Mouse (Mus musculus): ENCODE results near the gene Ggt6. TPM values are rescaled to one million over a fixed set of nuclear protein-coding genes. Genes with fewer than 3 reads are reported as not detected.

Gene Ggt6
- polyA plus RNA-seq, 1 experiment, result 0.22 TPM

GRCm38 (mm10) chr11:72471381-72471780 lies 36.1 kb downstream of the Ggt6 start:
- no peak for DNase-seq (ENCODE audit: extremely low spot score in 1 of 2, low spot score in 1 of 2)

- DNase-seq (ENCODE audit: extremely low spot score in 1 of 2, low spot score in 1 of 2), result no peak
These were observed 38.2 kb downstream of the Ggt6 start for GRCm38 (mm10) chr11:72473540-72473939.

GRCm38 (mm10) chr11:72474926-72475325 lies 39.6 kb downstream of the Ggt6 start:
- no peak for DNase-seq (ENCODE audit: extremely low spot score in 1 of 2, low spot score in 1 of 2)

- DNase-seq (ENCODE audit: extremely low spot score in 1 of 2, low spot score in 1 of 2), result no peak
These were observed 40.1 kb downstream of the Ggt6 start for GRCm38 (mm10) chr11:72475408-72475807.

- DNase-seq (ENCODE audit: extremely low spot score in 1 of 2, low spot score in 1 of 2), result no peak
These were observed 40.8 kb downstream of the Ggt6 start for GRCm38 (mm10) chr11:72476074-72476625.

- no peak for DNase-seq (ENCODE audit: extremely low spot score in 1 of 2, low spot score in 1 of 2)
These were observed 41.9 kb downstream of the Ggt6 start for GRCm38 (mm10) chr11:72477182-72477581.

- DNase-seq (ENCODE audit: extremely low spot score in 1 of 2, low spot score in 1 of 2), result no peak
These were observed 42.3 kb downstream of the Ggt6 start for GRCm38 (mm10) chr11:72477653-72478052.

GRCm38 (mm10) chr11:72478228-72478627 lies 42.9 kb downstream of the Ggt6 start:
- DNase-seq (ENCODE audit: extremely low spot score in 1 of 2, low spot score in 1 of 2), result no peak

GRCm38 (mm10) chr11:72479499-72479898 lies 44.2 kb downstream of the Ggt6 start:
- no peak for DNase-seq (ENCODE audit: extremely low spot score in 1 of 2, low spot score in 1 of 2)

- no peak for DNase-seq (ENCODE audit: extremely low spot score in 1 of 2, low spot score in 1 of 2)
These were observed 46.0 kb downstream of the Ggt6 start for GRCm38 (mm10) chr11:72481313-72481712.

- no peak for DNase-seq (ENCODE audit: extremely low spot score in 1 of 2, low spot score in 1 of 2)
These were observed 46.6 kb downstream of the Ggt6 start for GRCm38 (mm10) chr11:72481952-72482351.

GRCm38 (mm10) chr11:72484549-72484948 lies 49.2 kb downstream of the Ggt6 start:
- no peak for DNase-seq (ENCODE audit: extremely low spot score in 1 of 2, low spot score in 1 of 2)

- DNase-seq (ENCODE audit: extremely low spot score in 1 of 2, low spot score in 1 of 2), result peak in 1 of 2 experiments; percentile 60
These were observed 49.8 kb downstream of the Ggt6 start for GRCm38 (mm10) chr11:72485157-72485556.

- no peak for DNase-seq (ENCODE audit: extremely low spot score in 1 of 2, low spot score in 1 of 2)
These were observed 50.6 kb downstream of the Ggt6 start for GRCm38 (mm10) chr11:72485960-72486359.

- DNase-seq (ENCODE audit: extremely low spot score in 1 of 2, low spot score in 1 of 2), result no peak
These were observed 51.8 kb downstream of the Ggt6 start for GRCm38 (mm10) chr11:72487171-72487570.

GRCm38 (mm10) chr11:72487739-72488138 lies 52.4 kb downstream of the Ggt6 start:
- DNase-seq (ENCODE audit: extremely low spot score in 1 of 2, low spot score in 1 of 2), result no peak

Other genes starting within 250 kb of the Ggt6 start
- gene Gm43951, start 228.7 kb upstream of the Ggt6 start, polyA plus RNA-seq (2012; rRNA removed), result 8.0 and 8.1 TPM in 2 replicates
- gene 4933427D14Rik, start 228.1 kb upstream of the Ggt6 start, polyA plus RNA-seq (2012; rRNA removed), result 33.4 and 34.1 TPM in 2 replicates
- 64.0 and 64.6 TPM in 2 replicates for gene Txndc17, start 228.0 kb upstream of the Ggt6 start, polyA plus RNA-seq (2012; rRNA removed)
- gene Med31, start 219.9 kb upstream of the Ggt6 start, polyA plus RNA-seq (2012; rRNA removed), result 27.1 and 28.9 TPM in 2 replicates
- 12.8 and 15.5 TPM in 2 replicates for gene Slc13a5, start 168.3 kb upstream of the Ggt6 start, polyA plus RNA-seq (2012; rRNA removed)
- 11.4 and 12.2 TPM in 2 replicates for gene Xaf1, start 133.9 kb upstream of the Ggt6 start, polyA plus RNA-seq (2012; rRNA removed)
- 0.06 TPM in 1 of 2 replicates, not detected in the other for gene Fbxo39, start 121.1 kb upstream of the Ggt6 start, polyA plus RNA-seq (2012; rRNA removed)
- gene Tekt1, start 73.1 kb upstream of the Ggt6 start, polyA plus RNA-seq (2012; rRNA removed), result 1.9 and 2.1 TPM in 2 replicates
- gene Smtnl2, start 23.8 kb upstream of the Ggt6 start, polyA plus RNA-seq (2012; rRNA removed), result 2.8 and 3.2 TPM in 2 replicates
- 55.3 and 61.4 TPM in 2 replicates for gene Mybbp1a, start 5.8 kb downstream of the Ggt6 start, polyA plus RNA-seq (2012; rRNA removed)
- 45.0 and 47.0 TPM in 2 replicates for gene Spns2, start 54.4 kb downstream of the Ggt6 start, polyA plus RNA-seq (2012; rRNA removed)
- 0.54 and 0.71 TPM in 2 replicates for gene Spns3, start 115.0 kb downstream of the Ggt6 start, polyA plus RNA-seq (2012; rRNA removed)
- gene Ube2g1, start 171.8 kb downstream of the Ggt6 start, polyA plus RNA-seq (2012; rRNA removed), result 38.2 and 39.7 TPM in 2 replicates